Mouse (Mus musculus): ENCODE measurements around the gene Calm3.

Calm3 gene

DNA sequence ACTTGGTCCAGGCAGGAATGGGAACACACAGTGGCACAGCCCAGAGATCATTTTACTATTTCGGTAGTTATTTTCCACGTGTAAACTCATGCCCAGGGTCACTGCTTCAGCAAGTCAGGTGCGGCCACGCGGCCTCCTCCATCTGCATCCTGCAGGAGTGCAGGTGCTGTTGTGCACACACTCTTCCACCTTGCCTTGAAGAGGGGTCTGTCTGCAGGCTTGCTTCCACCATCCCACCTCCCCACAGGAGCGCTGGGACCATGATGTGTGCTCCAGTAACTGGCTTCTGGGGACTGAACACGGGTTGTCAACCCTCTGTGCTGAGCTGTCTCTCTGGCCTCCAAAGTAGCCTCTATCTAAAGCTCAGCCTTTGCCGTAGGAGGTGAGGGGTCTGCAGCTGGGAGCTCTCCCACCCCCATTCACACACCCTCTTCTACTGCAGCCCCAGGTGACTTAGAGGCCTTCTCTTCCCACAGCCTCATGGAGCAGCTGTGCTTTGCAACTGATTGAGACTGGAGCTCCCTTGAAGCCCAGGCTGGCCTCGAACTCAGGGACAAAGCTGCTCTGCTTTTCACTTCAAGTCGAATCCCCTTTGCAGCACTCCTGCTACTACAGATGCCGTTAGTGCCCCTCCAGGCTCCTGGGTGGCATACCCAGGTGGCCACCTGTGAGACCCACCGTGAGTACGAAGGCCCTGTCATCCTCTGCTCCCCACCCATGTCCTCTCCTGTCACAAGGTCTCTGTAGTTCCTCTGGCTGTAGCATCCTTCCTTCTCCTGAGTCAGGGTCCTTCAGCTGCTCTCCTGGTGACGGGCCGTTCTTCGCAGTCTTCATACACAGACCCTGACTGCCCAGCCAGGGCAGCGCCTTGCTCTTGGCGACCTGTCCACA, 9.2 kb downstream of the Calm3 start:
- DNase-seq, result peak; percentile 44

- DNase-seq, result peak; percentile 83
Measured at GRCm38 (mm10) chr7:16913806-16914452, 10.0 kb downstream of the Calm3 start.

DNA sequence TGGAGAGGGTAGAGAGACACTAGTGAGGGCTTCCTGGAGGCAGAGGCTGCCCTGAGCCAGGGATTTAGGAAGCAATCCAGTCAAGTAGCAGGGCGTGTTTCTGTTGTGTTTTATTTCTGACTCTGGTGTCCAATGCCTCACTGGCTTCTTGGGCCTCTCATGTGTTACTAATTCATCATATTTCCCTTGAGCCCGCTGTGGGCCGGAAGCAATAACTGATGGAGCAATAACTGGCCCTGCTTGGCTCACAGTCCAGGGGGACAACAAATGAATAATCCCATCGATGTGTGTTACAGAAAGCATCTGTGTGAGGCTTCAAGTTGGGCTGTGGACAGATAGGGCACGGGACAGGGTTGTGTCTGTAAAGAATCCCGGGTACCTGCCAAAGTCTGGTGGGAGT, 11.6 kb downstream of the Calm3 start:
- DNase-seq, result no peak

GRCm38 (mm10) chr7:16911904-16912303, 12.0 kb downstream of the Calm3 start:
- no peak for DNase-seq

DNA sequence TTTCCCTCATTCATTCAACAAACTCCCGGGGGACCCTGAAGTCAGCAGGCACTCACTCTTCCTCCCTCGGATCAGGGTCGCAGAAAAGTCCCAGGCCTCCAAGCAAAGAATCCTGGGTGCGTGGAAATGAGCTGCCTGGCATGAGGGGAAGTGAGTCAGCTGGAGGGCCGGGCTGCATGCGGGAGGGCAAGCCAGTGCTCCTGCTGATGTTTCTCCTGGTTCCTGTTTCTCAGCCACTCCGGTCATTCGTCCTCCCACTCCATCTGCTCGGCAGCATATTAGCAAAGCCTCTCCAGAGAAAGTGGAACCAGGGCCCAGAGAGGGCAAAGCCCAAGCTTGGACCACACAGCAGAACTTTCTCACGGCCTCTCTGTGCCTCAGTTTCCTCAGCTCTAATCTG, 14.0 kb downstream of the Calm3 start:
- no peak for DNase-seq

- no peak for DNase-seq
Measured at GRCm38 (mm10) chr7:16908859-16909258, 15.1 kb downstream of the Calm3 start.

DNA sequence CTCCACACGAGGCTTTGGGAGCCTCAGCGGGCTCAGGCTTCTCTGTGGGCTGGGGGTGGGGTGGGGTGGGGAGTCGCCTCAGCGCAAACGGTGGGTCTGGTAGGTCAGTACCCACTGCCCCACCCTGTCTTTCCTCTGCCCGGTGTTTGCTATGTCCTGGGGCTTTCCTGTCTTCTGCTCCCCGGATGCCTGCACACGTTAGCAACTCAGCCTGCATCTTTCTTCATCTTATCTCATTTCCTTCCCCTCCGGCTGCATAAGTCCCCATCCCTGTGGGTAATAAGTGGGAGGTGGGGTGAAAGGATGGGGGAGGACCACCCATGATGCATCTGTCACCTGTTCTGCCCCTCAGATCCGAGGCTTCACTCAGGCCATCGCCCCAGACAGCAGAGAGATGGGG, 15.5 kb downstream of the Calm3 start:
- DNase-seq, result no peak

- no peak for DNase-seq
Measured at GRCm38 (mm10) chr7:16907842-16908241, 16.1 kb downstream of the Calm3 start.

GRCm38 (mm10) chr7:16906889-16907559, 16.9 kb downstream of the Calm3 start:
- no peak for DNase-seq

GRCm38 (mm10) chr7:16906281-16906680, 17.6 kb downstream of the Calm3 start, which contains the start of gene Ptgir:
Gene Ptgir (plus strand): TSS chr7:16906490.
- no peak for DNase-seq

DNA sequence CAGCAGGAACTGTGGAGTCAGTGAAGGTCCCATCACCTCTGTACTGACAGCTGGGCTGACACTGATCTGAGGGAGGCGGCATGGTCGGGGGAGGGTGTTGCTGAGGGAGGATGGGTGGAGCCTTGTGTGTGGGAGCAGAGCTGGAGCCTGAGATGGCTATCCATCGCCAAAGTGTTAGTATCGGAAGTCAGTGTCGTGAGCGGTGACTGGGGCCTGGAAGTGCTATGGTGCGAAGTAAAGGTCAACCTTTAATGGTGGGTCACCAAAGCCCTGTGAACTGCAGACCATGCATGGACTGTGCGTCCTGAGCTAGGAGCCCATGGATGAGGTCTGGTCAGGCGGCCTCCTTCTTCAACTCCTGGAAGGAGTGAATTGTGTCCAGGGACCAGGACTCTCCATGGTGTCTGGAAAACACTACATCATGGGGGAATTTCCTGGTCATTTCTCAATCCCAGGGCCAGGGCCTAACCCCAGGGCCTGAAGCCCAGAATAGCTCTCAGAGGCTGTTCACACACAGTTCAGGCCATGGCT, 18.4 kb downstream of the Calm3 start:
- DNase-seq, result no peak

GRCm38 (mm10) chr7:16904120-16904675, 19.7 kb downstream of the Calm3 start:
- no peak for DNase-seq

DNA sequence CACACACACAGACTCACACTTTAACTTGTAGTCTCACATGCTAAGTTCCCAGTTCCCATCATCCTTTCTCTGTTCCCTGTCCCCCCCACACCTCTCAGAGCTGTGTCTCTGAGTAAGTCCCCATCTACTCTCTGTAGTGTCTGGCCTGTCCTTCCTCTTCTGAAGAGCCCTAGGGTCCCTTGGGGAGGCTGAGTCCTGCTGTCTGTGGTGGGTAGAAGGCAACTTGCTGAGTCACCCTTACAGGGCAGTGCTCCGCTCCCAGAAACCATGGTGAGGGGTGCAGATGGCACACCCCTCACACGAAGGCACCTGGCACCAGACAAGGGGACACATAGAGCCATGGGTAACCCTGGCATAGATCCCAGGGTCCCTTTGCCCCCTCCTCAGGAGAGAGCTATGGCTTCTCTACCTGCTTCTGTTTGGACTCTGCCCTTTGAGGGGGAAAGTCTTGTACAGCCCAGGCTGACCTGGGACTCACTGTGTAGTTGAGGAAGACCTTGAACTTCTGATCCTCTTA, 20.4 kb downstream of the Calm3 start:
- DNase-seq, result no peak

DNA sequence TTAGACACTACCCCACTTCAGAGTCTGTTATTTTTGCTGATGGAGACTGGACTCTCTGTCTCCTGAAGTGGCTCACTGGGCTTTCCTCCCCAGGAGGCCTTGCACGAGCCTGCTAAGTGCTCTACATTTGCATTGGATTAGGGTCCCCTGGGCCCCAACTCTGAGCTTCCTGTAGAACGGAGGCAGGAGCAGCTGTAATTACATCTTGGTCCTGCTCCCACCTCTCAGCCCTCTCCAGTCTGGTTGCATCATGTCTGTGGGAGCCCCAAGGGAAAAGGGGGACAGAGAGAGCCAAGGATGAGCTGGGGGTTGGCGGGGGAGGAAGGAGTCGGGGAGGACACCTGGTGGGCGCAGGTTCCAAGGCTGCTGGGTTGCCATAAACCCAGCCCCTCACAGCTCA, 23.4 kb downstream of the Calm3 start:
- no peak for DNase-seq

DNA sequence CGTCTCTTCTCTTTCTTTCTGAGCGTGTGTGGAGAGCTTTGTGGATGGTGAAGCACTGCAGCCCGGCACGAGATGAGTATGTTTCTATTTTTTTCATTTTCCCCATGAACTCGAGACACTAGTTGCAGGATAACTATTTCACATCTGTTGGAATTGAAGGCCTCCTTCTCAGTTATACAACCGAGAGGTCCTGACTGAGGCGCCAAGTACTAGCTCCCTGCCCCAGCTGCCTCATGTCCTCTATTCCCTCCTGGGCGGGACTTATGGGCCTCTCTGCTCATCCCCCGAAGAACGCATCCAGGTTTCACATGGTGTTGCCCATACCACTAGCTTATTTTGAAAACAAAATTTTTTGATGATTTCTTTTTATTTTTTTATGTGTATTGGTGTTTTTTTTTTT, 28.4 kb downstream of the Calm3 start:
- no peak for DNase-seq

DNA sequence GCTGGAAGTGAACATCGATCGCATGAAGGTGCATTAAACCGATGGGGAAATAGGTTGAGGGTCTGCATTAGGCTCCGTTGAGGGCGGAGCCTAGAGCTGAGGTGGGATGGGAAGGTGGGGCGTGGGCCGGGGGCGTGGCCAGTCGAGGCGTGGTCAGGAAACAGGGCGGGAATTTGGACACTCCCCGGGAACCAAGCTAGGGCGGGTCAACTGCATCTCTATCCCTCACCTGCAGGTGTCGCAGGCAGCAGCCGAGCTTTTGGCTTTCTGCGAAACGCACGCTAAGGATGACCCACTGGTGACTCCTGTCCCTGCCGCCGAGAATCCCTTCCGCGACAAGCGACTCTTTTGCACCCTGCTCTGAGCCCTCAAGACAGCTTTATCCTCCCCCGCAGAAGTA, 28.9 kb downstream of the Calm3 start:
- DNase-seq, result peak; percentile 89

- no peak for DNase-seq
Measured at GRCm38 (mm10) chr7:16894279-16894678, 29.6 kb downstream of the Calm3 start.

DNA sequence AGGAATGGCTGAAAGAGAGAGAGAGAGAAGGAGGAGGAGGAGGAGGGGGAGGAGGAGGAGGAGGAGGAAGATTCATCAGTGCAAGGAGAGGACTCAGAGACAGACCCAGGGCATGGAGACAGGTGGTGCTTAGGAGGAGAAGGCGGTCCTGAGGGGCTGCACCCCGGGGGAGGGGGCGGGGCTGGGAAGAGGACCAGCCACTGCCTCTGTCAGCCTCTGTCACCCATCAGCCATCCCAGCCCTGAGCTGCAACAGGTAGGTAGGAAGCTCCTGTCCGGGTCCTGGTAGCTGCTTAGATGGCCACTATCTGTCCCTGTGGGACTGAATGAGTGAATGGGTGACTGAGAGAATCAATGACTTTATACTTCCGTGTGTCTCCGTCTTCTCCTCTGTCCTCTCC, 30.3 kb downstream of the Calm3 start:
- no peak for DNase-seq

- DNase-seq, result no peak
Measured at GRCm38 (mm10) chr7:16892352-16892730, 31.6 kb downstream of the Calm3 start.

GRCm38 (mm10) chr7:16891641-16892351, 32.1 kb downstream of the Calm3 start, which contains the start of gene Gng8:
Gene Gng8 (plus strand): TSS chr7:16891786.
- peak; percentile 87 for DNase-seq

DNA sequence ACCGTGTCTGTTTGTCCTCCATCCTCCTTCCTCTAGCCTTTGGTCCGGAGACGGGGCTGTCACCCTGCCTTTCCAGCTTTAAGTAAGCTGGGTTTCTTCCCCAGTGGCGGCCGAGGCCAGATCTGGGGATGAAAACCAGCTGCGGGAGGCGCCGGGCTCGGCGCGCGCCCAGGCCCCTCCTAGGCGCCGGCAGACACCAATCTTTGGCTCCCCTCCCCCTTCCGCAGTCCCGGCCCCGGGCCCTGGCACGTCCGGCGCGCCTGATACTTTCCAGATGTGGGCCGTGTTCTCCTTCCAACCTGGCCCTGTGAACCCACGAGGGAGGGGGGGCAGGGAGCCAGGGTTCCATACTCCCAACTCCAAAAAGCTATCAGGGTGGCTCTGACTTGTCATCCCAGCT, 33.0 kb downstream of the Calm3 start:
- no peak for DNase-seq

GRCm38 (mm10) chr7:16890536-16890935, 33.4 kb downstream of the Calm3 start:
- DNase-seq, result no peak

All from cerebellum, adult 9-10 months (tissue).